Mouse (Mus musculus) heart, postnatal 0 days (tissue): ENCODE results near the gene Hist1h2bb.

Experiments used
- CTCF ChIP-seq: IDR thresholded peaks from 2 replicates; pipeline ENCODE4 v1.5.1; 2016; ENCODE audit warnings: antibody characterized with exemption, control low read depth, low read depth
- EP300 ChIP-seq: IDR thresholded peaks from 2 replicates; pipeline ENCODE4 v1.6.1; 2016; ENCODE audit warnings: antibody characterized with exemption, low read depth

DNA sequence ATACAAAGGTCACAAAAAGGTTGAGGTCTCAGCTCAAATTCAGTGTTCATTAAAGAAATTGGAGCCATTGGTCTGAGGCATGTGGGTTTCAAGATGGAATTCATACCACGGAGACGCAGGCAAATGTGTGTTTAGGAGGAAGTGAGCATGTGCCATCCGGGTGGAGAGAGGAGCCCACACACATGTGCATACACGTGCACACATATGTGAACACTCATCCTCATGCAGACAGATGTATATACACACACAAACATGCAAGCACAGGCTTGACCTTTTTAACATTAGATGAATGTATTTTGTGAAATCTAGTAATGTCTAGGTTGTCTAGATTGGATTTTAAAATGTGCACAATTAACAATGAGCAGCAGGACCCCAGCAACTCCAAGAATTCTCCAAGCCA lies 44.3 kb upstream of the Hist1h2bb start:
- TF ChIP-seq CTCF, result no peak
- TF ChIP-seq EP300, result no peak
